Mouse (Mus musculus): ENCODE measurements around the gene Scgb2b21.
"Not testable (repeated sequence)": the region's sequence is repeated elsewhere in the genome, so short reads cannot be mapped to it uniquely, and the experiment has no call there.

The Scgb2b21 gene

DNA sequence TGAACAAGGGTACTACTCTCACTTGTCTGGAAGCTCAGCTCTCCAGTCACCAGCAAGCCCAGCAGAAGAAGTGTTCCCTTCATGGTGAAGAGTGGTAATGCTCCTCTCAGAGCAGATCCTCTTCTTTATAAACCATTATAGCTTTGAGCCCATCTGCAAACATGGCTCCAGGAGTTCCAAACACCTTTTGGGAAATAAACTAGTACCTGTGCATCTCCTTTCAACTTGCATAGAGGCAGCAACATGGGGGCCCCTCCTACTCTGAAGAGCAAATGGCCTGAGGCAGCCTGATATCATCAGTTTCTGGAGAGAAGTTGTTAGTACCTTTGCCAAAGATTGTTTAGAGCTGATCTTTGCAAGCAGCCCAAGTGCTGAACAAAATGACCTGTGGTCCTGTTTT, at the start of gene Scgb2b21:
Gene Scgb2b21, minus strand, starts transcription at position 101 of the 400 bp plus-strand sequence.
- DNase-seq = no peak

DNA sequence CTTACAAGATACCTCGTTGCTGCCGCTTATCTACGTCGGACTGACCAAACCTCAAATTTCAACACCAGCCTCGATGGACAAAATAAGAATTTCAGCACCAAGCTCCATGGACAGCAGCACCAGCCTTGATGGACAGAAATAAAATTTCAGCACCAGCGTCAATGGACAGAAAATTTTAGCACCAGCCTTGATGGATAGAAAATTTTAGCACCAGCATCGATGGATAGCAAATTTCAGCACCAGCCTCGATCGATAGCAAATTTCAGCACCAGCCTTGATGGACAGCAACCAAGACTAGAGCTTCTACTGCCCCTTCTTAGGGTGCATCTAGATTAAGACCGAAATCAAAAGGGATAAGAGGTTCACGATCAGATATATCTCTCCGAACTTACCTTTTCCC, 23.2 kb upstream of the Scgb2b21 start:
- not testable (repeated sequence) for DNase-seq
